Mouse (Mus musculus): Measurements from ENCODE around the gene Wdr90.

Gene Wdr90

DNA sequence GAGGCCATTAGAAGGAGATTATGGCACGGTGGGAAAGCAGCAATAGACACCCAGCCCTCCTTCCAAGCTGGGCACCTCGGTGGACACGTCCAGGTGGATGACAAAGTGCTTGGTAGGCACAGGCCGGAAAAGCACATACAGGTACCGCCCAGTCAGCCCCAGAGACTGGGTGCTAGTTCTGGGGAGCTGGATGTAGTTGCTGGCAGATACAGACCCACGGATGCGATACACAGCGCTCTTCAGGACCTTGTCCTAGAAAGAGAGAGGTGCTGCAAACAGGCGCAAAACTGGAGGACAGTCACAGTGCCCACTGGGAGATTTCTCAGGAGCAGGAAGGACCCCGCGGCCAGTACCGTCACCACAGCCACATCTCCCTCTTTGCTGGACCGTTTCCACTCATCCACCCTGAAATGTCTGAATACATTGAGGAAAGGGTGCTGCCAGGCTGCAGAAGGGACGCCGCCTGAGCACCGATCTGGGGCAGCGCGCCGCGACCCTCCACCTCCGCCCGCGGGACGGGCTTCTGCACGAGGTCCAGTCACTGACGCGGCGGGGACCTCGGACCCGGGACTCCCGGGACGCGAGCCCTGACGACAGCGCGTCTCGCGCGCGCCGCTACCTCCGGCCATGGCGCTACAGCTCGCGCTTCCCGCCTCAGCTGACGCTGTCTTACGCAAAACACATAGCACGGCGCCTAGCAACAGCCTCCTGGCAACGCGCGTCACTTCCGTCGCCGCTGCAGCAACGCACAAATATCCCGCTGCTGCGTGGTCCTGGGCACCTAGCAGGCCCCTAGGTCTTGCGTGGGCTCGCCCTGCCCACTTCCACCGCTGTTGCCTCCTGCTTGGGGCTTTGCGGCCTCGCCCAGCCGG, at the start of gene Wdr90:
TSS of gene Wdr90 (minus strand) at position 670 of the 872 bp plus-strand sequence.
- peak; percentile 86 for DNase-seq (ENCODE audit: low read depth)

DNA sequence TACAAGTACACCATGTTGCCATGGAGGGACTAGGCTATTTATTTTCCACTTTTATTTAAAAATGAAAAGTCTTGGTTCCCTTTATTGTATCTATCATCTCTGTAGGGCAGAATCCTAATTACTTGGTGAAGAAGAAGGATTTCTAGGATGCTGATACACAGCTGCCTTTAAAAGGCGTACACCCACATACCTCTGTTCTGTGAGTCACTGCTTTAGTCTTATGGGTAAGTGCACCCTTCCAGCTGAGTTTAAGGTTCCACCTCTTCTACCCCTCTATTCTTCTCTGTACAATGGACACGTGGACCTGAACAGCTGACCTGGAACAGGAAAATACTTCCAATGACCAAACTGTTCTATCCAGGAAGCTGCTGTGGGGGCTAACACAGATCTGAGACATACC, 46.3 kb upstream of the Wdr90 start:
- no peak for DNase-seq (ENCODE audit: low read depth)

GRCm38 (mm10) chr17:25903061-25903460, 41.8 kb upstream of the Wdr90 start:
- DNase-seq (ENCODE audit: low read depth) = no peak

- DNase-seq (ENCODE audit: low read depth) = no peak
Observed at GRCm38 (mm10) chr17:25900193-25900592, 38.9 kb upstream of the Wdr90 start.

DNA sequence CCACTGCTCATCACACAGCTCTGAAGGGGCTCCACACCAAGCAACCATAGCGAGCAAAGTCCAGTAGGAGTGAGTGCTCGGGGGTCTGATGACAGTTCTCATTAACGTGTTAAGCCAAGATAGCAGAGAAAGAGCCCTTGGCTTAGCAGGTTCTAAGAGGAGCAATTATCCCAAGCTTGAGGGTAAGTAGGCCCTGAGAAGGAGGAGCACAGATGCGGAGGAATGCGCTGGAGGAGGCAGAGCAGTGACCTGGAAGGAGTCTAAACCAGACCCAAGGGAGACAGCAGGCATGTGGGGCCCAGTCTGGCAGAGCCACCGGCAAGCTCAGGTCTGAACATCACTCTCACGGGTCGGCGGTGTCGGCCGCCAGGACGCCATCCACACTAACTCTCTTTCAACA, 34.6 kb upstream of the Wdr90 start:
- DNase-seq (ENCODE audit: low read depth) = no peak

DNA sequence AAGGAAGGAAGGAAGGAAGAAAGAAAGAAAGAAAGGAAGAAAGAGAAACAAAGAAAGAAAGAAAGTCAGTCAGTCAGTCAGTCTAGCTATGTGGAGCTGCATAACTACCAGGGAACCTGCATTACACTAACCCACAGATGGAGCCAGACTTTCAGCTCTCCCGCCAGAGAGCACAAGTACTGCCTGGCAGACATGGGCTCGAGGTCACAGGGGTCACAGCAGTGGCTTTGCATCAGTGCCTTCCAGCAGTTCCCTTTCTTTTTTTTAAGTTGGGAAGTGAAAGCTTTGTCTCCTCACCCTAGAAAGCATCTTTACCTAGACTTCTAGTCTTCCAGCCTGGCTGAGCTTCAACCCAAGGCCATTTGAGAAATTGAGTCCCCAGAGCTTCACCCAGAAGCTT, 34.1 kb upstream of the Wdr90 start:
- no peak for DNase-seq (ENCODE audit: low read depth)

GRCm38 (mm10) chr17:25893975-25894617, 32.8 kb upstream of the Wdr90 start:
- no peak for DNase-seq (ENCODE audit: low read depth)

DNA sequence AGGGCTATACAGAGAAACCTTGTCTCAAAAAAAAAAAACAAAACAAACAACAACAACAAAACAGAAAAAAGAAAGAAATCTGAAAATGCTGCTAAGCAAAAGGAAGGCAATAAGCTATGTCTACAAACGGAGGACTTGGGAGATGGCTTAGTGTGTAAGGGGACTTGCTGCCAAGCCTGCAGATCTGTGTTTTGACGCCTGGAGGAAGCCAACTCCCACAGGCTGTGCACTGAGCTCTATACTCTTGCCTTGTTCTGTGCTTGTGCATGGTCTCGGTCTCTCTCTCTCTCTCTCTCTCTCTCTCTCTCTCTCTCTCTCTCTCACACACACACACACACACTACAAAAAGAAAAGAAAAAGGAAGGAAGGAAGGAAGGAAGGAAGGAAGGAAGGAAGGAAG, 27.5 kb upstream of the Wdr90 start:
- DNase-seq (ENCODE audit: low read depth) = no peak

GRCm38 (mm10) chr17:25887467-25887866, 26.2 kb upstream of the Wdr90 start:
- no peak for DNase-seq (ENCODE audit: low read depth)

- no peak for DNase-seq (ENCODE audit: low read depth)
Observed at GRCm38 (mm10) chr17:25886806-25887205, 25.5 kb upstream of the Wdr90 start.

DNA sequence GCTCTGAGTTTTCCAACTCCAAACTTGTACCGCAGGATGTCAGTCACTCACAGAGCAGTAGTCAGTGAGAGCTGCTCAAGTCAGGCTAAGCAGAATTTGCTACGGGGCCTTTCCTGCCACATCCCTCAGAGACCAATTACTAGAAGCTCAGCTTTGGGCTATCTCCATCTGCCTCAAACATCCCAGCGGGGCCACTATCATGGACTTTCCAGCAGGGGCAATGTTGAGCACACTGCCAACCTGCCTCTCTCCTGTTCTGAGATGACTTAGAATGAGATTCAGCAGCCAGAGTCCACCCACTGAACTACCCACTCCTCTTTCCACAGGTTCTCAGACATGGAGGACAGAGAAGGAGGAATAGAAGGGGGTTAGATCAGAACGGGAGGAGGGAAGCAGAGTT, 24.3 kb upstream of the Wdr90 start:
- no peak for DNase-seq (ENCODE audit: low read depth)

- no peak for DNase-seq (ENCODE audit: low read depth)
Observed at GRCm38 (mm10) chr17:25883824-25884223, 22.5 kb upstream of the Wdr90 start.

GRCm38 (mm10) chr17:25883268-25883667, 22.0 kb upstream of the Wdr90 start:
- no peak for DNase-seq (ENCODE audit: low read depth)

DNA sequence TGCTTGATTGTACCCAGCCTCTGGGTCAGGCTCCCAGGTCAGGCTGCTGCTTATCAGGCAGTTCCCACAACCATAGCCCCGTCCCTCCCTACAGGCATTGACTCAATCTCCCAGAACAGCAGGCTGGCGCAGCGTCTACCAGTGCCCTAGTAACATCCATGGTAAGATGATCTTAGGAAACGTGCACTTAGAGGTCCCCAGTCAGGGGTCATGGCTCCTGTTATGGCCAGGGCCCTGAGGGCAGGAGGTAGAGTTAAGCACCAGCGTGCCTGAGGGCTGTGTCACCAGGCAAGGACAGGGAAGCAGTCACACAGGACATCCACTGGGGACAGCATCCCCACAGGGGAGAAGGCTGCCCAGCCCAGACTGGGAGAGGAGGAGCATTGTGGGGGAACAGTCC, 21.0 kb upstream of the Wdr90 start:
- DNase-seq (ENCODE audit: low read depth) = no peak

- DNase-seq (ENCODE audit: low read depth) = no peak
Observed at GRCm38 (mm10) chr17:25881691-25882090, 20.4 kb upstream of the Wdr90 start.

- no peak for DNase-seq (ENCODE audit: low read depth)
Observed at GRCm38 (mm10) chr17:25880913-25881641, 19.8 kb upstream of the Wdr90 start.

DNA sequence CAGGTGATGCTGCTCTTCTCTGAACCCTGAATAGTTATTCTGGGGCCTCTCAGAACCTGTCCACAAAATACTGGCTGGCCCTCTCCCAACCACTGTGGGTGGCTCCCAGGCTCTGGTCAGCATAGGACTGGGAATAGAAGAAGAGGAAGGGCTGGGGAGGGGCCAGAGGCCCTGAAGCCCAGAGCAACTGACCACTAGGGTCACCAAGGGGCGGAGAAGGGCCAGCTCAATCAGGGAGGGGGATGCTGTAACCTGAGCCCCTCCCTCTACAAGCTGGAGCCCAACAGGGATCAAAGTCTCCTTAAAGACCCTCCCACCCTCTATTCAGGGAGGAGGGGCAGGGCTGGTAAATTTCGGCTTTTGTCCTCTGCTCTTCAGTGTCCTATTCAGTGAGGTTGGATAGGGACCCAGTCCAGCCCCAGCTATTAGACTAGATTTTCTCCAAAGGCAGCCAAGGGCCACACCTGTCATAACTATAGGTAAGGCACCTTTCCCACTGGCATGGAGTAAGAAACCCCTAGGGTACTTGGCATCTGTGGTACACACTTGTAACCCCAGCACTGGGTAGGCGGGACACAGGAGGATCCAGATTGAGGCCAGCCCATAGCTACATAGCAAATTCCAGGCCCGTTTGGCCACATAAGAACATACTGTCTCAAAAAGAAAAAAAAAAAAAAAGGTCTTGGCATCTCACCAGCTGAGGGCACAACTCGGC, 19.1 kb upstream of the Wdr90 start, which contains the start of gene Wfikkn1:
TSS of gene Wfikkn1 (minus strand) at position 663 of the 715 bp plus-strand sequence.
- no peak for DNase-seq (ENCODE audit: low read depth)

GRCm38 (mm10) chr17:25879750-25880149, 18.4 kb upstream of the Wdr90 start:
- no peak for DNase-seq (ENCODE audit: low read depth)

DNA sequence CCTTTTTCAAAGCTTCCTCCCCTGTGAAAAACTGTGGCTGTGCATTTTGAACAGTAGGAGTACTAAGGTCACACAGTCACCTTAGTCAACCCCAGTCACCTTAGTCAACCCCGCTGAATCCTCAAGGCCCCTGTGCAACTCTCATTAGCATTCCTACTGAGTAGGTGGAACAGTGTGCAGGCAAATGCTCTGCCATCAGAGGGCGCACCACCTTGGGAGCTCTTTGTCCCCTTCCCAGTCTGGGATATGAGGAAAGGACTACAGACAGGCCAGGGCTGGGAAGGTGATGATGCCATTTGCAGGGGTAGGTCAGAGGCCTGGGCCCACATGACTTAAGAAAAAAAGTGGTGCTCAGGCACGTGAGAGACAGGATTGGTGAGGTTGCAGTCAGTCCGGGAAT, 18.0 kb upstream of the Wdr90 start:
- DNase-seq (ENCODE audit: low read depth) = no peak

GRCm38 (mm10) chr17:25878611-25879180, 17.4 kb upstream of the Wdr90 start:
- DNase-seq (ENCODE audit: low read depth) = no peak

- no peak for DNase-seq (ENCODE audit: low read depth)
Observed at GRCm38 (mm10) chr17:25877741-25878610, 16.7 kb upstream of the Wdr90 start.

All from c-Kit-positive CD71-positive TER-119-negative erythroid progenitor cells, embryonic 14.5 days (primary cell).